Mouse (Mus musculus) ES-E14 (cell line): ENCODE data around the gene Tchh.

Source experiments
- CHD2 ChIP-seq: IDR thresholded peaks from 2 replicates; pipeline ENCODE4 v1.6.1; 2014; ENCODE audit warnings: mild to moderate bottlenecking, low read depth, low read length, inconsistent platforms
- ZC3H11A ChIP-seq: IDR thresholded peaks from 2 replicates; pipeline ENCODE4 v1.6.1; 2012; ENCODE audit warnings: low read depth, mild to moderate bottlenecking, inconsistent platforms, low read length, borderline replicate concordance

GRCm38 (mm10) chr3:93481982-93482616 is 40.0 kb downstream of the Tchh start:
- TF ChIP-seq ZC3H11A = no peak
- no peak for TF ChIP-seq CHD2
